Mouse (Mus musculus): ENCODE data around the gene Cenpb.

DNA sequence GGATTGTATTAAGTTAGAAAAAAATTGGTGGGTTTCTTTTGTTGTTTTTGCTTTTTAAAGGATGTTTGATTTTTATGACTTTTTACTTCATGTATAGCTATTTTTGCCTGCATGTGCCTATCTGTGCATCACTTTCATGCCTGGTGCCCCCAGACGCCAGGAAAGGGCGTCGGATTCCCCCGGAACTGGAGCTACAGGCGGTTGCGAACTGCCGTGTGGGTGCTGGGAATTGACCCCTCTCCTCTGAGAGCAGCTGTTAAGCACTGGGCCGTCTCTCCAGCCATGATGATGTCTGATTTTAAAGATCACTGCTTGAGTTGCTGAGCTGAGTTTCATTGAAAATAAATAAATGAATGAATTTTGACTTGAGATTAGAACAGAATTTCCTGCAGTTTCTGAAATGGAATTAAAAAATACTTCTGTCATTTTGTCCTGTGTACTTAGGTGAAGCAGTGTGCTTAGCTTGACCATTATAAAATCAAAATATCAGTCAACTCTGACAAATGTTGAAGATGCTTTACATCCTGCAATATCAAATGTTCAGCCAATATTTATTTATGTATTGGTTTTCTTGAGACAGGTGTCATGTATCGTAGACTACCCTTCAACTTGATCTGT lies 46.8 kb downstream of the Cenpb start, which contains the start of gene Gm11037:
- TF ChIP-seq CTCF (conservative IDR thresholded peaks at IDR 0.05; ENCODE audit: insufficient read depth, insufficient read length, low read depth, low read length) (no peak), POLR2A (IDR thresholded peaks at IDR 0.05; ENCODE audit: low read depth, low read length) (no peak)
